Mouse (Mus musculus) hematopoietic stem cell, adult 5-6 weeks (primary cell): ENCODE measurements around the gene Slc13a3. TPM values are rescaled to one million over a fixed set of nuclear protein-coding genes. Genes with fewer than 3 reads are reported as not detected.
"Not testable (repeated sequence)": the region's sequence is repeated elsewhere in the genome, so short reads cannot be mapped to it uniquely, and the experiment has no call there.

Experiments used
- ATAC-seq, 2 experiments: fragments of 125-278 bp in 1 of 2; replicated peaks in 1 of 2; 2 replicates each; pipeline ENCODE4 v1.8.0; 2016 to 2017; ENCODE audit warnings: inconsistent platforms in 2 of 2, mild to moderate bottlenecking in 2 of 2, moderate number of reproducible peaks in 2 of 2, low read depth in 1 of 2, moderate TSS enrichment in 1 of 2; ENCODE audit not compliant: low FRiP score in 2 of 2, poor library complexity in 2 of 2, severe bottlenecking in 2 of 2, insufficient read depth in 1 of 2, low TSS enrichment in 1 of 2
- total RNA-seq: library from RNA; stranded (forward); fragments of 172-1452, 232-1000 nt; gene quantifications from 2 replicates; pipeline ENCODE4 v1.2.3, GENCODE M21; 2017

Gene Slc13a3
- total RNA-seq = not detected in 2 replicates

DNA sequence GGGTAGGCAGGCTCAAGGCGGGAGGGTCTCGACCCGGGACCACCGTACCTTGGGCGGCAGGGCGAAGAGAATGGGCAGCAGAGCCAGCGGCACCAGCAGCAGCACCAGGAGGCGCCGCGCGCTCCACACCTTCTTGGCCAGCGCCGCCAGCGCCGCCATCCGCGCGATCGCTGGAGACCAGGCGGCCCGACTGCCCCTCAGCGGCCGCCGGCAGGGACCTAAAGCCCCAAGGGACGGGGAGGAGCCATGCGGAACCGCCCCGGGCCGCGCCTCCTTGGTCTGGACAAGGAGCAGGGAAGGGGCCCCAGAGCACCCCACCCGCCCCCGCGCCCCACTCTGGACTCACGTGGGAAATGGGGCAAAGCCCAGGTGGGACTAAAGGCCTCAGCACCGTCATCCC is at the start of gene Slc13a3:
Gene Slc13a3 (minus strand): TSS at position 228 of the 400 bp plus-strand sequence.
- ATAC-seq = no peak

DNA sequence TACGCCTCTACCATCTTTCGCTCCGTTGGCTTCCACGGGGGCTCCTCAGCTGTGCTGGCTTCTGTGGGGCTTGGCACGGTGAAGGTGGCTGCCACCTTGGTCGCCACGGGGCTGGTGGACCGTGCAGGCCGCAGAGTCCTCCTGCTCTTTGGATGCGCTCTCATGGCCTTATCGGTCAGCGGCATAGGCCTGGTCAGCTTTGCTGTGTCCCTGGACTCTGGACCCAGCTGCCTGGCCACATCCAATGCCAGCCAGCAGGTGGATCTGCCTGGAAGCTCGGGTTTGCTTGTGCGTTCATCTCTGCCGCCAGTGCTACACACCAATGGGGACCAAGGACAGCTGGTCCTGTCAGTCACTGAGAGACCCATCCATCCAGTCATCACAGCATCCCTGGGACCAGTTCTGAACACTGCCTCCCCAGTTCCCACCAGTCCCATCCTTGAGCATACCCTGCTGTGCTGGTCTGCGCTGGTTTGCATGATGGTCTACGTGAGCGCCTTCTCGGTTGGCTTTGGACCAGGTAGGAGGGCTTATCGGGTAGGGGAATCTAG is 42.2 kb upstream of the Slc13a3 start:
- ATAC-seq = no peak

DNA sequence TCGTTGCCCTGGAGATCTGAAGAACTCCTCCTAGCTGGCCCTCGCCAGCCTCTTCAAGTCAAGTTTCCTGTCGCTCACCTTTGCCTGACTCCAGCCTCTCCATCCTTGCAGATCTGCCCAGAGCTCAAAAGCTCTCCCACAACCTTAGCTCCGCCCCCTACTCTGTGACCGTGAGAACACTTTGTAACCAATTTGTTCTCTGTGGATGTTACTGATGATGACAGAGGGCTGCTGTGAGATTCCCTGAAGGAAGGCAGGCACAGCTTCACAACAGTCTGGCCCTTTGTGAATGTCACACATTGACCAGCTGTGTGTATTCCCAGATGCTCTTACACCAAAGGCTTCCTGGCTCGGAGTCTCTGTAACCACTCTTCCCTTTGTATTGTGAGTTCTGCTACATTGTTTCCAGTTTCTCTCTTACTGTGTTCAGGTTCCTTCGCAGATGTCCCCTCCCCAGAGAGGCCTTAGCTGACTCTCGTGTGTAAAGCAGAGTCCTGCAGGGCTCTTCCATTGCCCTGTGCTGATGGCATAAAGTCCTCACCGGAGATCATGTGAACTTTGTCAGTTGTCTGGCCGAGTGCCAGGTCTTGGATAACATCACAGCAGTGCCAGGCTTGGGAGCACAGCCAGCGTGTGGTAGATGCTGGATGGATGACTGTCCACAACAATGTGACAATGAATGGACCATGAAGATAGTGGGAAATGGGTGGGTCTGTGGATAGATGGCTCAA is 40.0 kb upstream of the Slc13a3 start:
- ATAC-seq = no peak

DNA sequence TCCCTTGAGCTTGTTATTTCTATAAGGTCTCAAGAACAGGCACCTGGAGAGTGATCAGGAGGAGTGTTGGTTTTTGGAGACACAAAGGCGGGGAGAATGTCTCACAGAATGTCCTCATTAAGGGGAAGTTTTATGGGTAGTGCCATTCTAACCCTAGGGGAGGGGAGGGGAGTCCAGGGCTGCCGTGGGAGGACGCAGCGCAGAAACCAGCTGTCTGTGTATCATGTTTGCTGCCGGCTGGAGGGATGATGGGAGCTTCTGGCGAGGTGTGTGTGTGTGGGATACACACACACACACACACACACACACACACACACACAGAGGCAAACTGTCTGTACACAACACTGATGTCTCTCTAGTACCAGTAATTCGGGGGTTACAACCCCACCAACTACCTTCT is 39.4 kb upstream of the Slc13a3 start:
- ATAC-seq = no peak

DNA sequence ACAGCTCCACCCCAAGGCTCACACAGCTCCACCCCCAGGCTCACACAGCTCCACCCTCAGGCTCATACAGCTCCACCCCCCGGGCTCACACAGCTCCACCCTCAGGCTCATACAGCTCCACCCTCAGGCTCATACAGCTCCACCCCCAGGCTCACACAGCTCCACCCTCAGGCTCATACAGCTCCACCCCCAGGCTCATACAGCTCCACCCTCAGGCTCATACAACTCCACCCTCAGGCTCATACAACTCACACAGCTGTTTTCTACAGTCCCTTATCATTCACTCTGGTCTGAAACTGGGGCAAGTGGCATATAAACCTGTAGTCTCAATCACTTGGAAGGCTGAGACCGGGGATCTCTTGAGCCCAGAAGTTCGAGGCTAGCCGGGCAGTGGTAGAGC is 38.5 kb upstream of the Slc13a3 start:
- ATAC-seq = not testable (repeated sequence)

DNA sequence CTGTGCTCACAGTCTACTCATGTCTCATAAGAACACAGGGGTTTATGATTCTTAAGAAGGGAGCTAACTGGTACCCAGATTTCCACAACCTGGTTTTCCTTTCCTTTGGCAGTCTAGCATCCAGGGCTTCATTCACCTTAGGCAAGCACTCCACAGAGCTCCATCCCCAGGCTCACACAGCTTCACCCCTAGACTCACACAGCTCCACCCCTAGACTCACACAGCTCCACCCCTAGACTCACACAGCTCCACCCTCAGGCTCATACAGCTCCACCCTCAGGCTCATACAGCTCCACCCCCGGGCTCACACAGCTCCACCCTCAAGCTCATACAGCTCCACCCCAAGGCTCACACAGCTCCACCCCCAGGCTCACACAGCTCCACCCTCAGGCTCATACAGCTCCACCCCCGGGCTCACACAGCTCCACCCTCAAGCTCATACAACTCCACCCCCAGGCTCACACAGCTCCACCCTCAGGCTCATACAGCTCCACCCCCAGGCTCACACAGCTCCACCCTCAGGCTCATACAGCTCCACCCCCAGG is 38.0 kb upstream of the Slc13a3 start:
- ATAC-seq = not testable (repeated sequence)

DNA sequence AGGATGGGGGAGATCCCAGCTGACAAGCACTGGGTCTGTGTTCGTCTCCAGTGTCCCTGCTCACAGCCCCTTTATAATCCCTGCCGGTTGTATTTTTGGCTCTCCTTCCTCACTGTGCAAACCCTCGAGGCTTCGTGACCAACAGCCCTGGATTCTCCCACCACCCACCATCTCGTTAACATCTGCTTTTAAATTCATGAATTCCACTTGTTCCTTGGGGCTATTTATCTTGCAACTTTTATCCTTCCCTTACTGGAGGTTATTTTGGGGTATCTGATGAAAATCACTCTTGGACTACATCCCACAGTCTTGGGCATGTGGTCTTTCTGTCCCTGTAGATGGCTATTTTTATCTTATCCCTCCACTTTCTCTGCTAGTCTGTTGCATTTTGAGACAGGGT is 37.4 kb upstream of the Slc13a3 start:
- no peak for ATAC-seq

DNA sequence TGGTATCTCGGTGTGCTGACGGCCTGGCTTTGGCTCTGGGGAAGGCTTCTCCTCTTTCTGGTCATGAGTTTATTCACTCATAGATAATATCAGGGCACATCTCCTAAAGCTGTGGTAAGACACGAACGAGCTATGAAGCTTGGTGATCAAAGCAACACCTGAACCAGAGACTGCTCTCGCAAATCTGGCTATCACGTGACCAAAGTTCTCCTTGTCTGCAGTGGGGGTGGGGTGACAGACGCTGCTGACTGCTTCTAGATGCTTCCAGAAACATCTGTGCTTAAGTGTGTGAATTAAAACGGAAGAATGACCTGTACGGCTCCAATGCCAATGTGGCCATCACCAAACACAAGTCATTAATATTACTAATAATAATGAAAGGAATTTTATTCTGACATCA is 36.7 kb upstream of the Slc13a3 start:
- ATAC-seq = no peak

DNA sequence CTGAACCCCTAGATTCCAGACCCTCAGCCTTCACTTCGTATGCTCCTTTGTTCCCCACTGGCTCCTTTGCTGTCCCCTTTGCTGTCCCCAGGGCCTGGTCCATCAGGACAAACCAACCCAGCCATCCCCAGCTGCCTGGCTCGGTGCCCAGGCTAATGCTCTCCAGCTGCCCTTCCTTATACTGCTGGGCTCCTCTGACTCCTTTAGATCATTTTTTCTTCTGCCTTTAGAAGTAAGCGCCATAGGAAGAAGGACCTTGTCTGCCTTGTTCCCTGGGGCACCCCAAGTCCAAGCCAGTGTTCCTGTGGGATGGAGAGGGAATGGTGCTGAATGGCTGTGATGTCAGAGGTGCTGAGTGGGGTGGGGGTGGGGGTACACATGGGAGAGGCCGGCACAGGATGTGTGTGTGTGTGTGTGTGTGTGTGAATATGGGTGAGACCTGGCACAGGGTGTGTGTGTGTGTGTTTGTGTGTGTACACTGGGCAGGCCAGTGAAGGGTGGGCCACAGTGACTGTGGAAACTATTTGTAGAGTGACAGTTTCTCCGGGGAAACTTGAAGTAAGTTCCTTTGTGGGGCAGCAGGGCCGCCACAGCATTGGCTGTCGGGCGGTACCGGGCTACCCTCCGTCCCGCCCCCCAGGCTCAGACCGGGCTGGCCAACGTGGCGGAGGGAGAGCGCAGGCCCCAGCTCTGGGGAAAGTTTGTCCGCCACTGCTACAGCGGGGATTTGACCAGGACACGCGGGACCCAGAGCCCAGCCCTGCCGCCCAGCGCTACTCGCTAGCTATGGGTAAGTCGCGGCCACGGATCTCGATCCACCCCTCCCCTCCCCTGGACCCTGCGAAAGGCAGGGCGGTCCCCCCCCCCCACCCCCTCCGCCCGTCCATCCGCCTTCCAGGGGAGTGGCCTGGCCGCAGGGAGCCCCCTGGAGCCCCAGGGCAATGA is 30.5 kb upstream of the Slc13a3 start, which contains the start of gene Slc2a10:
Gene Slc2a10 (plus strand): TSS at position 529 of the 945 bp plus-strand sequence.
- peak; percentile 55 to 66 for ATAC-seq

DNA sequence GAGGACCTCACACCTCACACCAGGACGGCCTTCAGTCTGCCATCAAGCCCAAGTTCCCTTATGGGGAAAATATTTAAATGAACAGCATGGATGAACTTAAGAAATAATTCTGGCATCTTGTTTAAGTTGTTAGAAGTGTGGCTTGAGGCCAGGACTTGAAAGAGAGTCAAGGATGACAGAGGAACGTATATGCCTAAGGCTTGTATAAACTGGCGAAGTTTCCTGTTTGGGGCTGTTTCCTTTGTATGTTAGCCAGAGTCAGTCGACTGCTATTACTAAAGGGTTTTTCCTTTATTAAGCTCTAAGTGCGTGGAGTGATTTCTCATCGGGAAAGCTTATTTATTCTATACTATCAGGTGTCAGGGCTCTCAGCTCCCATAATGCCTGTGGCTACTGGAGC is 25.8 kb upstream of the Slc13a3 start:
- no peak for ATAC-seq

DNA sequence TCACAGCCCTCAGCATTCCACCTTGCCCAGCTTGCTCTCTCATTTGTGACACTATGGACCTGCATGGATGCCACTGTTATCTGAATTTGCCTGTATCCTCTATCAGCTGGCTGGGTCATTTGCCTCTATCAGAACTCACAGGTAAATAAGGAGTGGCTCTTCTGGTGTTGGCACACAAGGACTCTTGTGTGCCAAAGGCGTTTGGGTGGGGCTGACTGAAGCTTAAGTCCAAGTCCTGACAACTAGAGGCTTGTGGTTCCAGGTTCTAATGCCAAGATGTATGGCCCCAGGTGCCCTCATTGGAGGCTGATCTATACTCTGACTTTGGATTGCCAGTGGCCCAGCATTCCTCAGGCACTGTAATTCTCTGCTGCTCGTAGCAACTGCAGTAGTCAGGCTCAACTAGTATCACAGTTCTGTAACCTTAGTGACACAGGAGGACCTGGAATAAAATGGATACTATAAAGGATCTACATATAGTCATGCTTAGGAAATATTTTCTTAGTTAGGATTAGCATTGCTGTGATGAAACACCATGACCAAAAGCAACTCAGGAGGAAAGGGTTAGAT is 24.8 kb upstream of the Slc13a3 start:
- no peak for ATAC-seq

DNA sequence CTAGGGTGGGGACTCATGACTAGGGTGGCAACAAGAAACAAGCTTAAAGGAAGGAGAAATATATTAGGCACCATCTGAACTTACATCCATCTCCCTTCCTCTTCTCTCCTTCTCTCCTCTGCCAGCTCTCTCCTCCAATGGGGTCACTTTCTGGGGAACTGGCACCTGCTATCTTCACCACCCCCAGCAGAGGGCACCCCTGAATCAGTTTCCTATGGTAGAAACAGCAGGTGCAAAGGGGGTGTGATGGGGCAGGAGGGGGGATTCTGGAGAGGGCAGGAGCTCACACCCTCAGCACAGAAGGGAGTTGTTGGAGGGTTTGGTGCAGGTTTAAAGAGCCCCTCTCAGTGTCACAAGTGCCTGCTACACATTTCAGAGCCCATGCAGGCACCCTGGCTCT is 23.2 kb upstream of the Slc13a3 start:
- ATAC-seq = peak in 1 of 2 experiments; percentile 52; a peak in 2 of 4 replicates

DNA sequence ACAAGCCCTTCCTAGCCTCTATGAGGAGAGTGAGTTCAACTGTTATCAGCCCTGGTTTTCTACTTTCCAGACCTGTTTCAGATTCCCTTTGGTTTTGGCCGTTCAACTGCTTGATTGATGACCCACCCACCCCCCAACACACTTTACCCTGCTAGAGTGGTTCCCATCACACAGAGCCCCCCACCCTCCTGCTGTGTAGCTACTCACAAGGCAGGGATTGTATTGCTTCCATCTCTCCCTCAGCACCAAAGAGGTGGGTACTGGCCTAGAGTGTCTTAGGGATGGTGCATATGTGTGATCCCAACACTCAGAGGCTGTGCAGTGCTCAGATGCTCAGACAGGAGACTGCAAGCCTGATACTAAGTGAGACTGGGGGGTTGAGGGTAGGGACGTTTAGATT is 21.5 kb upstream of the Slc13a3 start:
- ATAC-seq = no peak

DNA sequence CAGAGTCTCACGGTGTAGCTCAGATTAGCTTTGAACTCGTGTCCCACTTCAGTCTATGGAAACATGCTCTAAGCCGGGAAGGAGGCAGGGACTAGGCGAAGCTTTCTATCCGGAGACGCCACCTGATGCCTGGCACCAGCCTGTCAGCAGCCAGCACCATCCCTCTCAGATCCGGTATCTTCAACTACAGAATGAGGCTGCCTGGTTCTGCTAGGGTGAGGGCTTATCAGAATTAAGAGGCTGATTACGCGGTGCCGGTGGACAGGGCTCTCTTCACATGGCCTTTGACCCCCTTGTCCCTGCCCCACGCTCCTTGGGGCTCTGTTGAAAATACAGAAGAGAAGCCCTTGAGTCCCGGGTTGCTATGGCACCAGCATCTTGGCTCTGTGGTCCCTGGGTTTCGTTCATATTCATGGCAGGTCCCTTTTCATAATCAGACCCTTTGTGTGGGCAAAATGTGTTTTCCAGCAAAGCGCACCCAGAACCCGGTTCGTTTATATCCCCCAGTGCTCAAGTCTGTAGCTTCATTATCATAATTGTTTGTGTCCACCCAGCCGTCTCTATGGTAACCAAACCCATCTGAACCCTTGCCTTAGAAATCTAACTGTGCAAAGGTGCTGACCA is 20.7 kb upstream of the Slc13a3 start:
- 0 out of 4 replicates have a peak, but pooled peaks of 1 of the 2 experiments have one; percentile 8 for ATAC-seq

DNA sequence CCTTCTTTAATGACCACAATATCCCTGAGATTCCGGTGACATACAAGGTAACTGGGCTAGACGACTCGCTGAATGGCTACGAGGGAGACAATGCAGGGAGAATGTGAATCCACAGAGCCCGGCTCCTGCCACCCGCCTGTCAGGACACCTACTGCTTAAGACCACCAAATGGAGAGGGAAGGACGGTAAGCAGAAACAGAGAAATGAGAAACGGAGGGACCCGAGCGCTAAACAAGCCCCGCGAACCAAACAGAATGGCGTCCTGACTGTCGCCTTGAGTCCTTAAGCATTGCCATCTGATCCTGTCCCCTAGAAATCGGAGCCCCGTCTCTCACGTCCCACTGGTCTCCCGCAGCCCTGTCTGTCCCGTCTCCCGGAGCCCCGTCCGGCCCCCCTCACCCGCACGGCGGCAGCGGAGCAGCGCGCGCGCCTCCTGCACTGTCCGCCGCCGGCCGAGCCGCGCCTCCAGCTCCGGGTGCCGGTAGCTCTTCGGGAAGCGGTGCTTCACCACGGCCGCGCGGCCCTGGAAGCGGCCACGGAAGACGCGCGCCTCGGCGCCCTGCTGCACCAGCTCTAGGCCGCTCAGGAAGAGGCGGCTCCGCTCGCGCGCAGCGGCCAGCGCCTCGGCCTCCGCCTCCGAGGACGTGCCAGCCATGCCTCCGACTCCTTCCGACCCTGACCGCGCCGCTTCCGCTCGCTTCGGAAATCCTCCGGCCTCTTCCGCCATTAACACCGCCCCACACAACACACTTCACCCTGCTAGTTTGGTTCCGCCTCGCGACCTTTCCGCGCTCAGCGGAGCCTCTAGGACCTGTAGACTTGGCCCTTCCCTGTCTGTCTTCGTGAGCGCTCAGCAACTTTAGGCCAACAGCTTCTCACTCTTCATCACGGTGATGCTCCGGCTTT is 19.9 kb upstream of the Slc13a3 start, which contains the start of gene Trp53rka:
Gene Trp53rka (minus strand): TSS at position 677 of the 906 bp plus-strand sequence.
- peak; percentile 84 to 91 for ATAC-seq
